Mouse (Mus musculus) midbrain, embryonic 10.5 days (tissue): ENCODE results near the gene Cdk12. TPM values are rescaled to one million over a fixed set of nuclear protein-coding genes. Genes with fewer than 3 reads are reported as not detected.

Source experiments
- DNase-seq: peaks from one replicate; pipeline ENCODE4 v3.0.0-alpha.2; 2017; ENCODE audit warnings: low spot score
- H3K27ac ChIP-seq: fragments of 300-500 bp; sonication (generic); replicated peaks from 2 replicates; pipeline ENCODE4 v1.5.1; 2016; ENCODE audit warnings: mild to moderate bottlenecking
- H3K27me3 ChIP-seq: fragments of 300-500 bp; sonication (generic); 2 replicates; pipeline ENCODE4 v1.6.1; 2016; ENCODE audit warnings: low read depth, mild to moderate bottlenecking; ENCODE audit not compliant: poor library complexity, severe bottlenecking
- H3K36me3 ChIP-seq: fragments of 300-500 bp; sonication (generic); 2 replicates; pipeline ENCODE4 v1.6.1; 2016; ENCODE audit warnings: mild to moderate bottlenecking, moderate library complexity
- H3K4me1 ChIP-seq: fragments of 300-500 bp; sonication (generic); 2 replicates; pipeline ENCODE4 v1.6.1; 2016
- H3K4me3 ChIP-seq: fragments of 300-500 bp; sonication (generic); 2 replicates; pipeline ENCODE4 v1.5.1; 2016; ENCODE audit warnings: mild to moderate bottlenecking, moderate library complexity
- H3K9me3 ChIP-seq: fragments of 300-500 bp; sonication (generic); replicated peaks from 2 replicates; pipeline ENCODE4 v1.6.1; 2016; ENCODE audit warnings: mild to moderate bottlenecking
- WGBS: fragments of 180-500 bp; shearing (Covaris S2); methylation state at CpG from one replicate; pipeline ENCODE4 v1.1.7; 2016; 5-methylcytosine and 5-hydroxymethylcytosine counted together
- polyA plus RNA-seq: library from polyadenylated mRNA; unstranded; fragments of >200 nt; fragmentation: Nextera tagmentation; extraction: Ambion mirVana; gene quantifications from 2 replicates; pipeline ENCODE4 v1.2.1, GENCODE M21; 2016

Cdk12 gene
- polyA plus RNA-seq, 1 experiment from 2014 or later = 12.0 TPM

DNA sequence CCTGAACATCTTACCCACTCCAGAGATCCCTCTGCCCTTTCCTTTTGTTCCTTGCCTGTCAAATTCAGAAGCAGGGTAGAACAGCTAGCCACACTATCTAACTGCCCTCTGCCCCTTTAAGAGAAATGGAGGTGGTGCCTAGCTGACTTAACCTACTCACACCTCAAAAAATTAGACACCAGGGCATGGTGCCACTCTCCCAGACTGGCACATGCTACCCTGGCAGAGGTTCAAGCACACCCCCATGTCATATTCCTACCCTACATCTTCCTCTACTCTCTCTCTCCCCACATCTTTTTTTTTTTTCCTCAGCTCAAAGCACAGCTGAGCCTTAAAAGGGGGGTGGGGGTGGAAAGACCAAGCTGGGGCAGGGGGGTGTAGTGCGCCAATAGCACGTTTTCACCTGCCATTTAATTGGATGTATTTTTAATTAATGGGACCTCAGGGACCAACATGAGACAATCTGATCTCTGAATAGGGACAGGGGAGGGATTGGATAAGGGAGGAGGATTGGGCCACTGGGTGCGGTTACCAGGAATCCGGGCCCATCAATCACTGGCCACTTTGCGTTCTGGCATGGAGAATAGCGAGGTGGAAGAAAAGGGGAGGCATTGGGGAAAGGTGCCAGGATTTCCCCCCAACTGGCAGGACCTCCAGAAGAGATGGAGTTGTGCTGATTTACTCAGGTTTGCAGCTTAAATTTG, 64.0 kb downstream of the Cdk12 start:
- Histone ChIP-seq H3K4me3 (no peak overlapping the region), H3K27ac (no peak overlapping the region), H3K36me3 (peaks cover 75% of the 10 kb centered on the region), H3K27me3 (no peaks in the 10 kb centered on the region), H3K9me3 (no peaks in the 10 kb centered on the region), H3K4me1 (no peaks in the 10 kb centered on the region)
- 88% methylated on average over 6 of the region's 6 CpGs for WGBS
- DNase-seq = no peak

DNA sequence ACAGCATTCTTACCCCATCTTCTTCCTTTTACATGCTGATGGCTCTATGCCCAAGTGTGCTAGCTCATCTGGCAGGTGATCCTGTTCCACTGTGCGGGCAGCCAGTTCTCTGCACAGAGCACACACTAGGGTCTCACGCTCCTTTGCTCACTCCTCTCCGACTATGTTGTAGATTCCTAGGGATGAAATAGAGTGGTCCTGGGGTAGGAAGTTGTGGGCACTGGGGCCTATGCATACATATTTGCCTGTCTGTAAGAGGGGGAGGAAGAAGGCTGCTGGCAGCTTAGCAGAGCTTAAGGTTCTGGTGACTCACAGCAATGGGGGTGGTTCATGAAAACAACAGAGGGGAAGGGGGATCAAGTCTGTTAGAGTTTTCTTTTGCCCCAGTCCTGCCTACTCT, 67.2 kb downstream of the Cdk12 start:
- H3K36me3 ChIP-seq = peaks cover 90% of the 10 kb centered on the region
- H3K27ac ChIP-seq = no peak overlapping the region
- H3K4me1 ChIP-seq = no peaks in the 10 kb centered on the region
- no peaks in the 10 kb centered on the region for H3K9me3 ChIP-seq
- H3K4me3 ChIP-seq = no peak overlapping the region
- H3K27me3 ChIP-seq = no peaks in the 10 kb centered on the region
- DNase-seq = no peak
- 90% methylated on average over 3 of the region's 3 CpGs for WGBS

DNA sequence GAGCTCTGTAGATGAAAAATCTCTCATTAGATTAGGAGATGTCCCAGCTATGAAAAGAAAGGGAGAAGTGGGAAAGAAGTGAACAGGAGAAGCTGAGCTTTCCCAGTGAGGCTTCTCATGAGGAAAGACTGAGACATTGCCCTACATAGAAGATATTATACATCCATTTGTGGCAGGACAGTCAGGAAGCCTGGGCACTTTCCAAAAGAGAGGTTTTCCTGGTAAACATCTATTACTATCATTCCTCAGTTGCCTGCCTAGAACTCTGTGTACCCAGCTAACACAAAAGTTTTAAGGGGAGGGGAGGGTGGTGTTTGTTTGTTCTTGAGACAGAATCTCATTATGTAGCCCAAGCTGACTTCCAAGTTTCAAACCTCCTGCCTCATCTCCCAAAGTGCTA, 67.6 kb downstream of the Cdk12 start:
- no peak for DNase-seq
- no peaks in the 10 kb centered on the region for H3K27me3 ChIP-seq
- no peaks in the 10 kb centered on the region for H3K9me3 ChIP-seq
- no peak overlapping the region for H3K27ac ChIP-seq
- no peak overlapping the region for H3K4me3 ChIP-seq
- no peaks in the 10 kb centered on the region for H3K4me1 ChIP-seq
- peaks cover 93% of the 10 kb centered on the region for H3K36me3 ChIP-seq

DNA sequence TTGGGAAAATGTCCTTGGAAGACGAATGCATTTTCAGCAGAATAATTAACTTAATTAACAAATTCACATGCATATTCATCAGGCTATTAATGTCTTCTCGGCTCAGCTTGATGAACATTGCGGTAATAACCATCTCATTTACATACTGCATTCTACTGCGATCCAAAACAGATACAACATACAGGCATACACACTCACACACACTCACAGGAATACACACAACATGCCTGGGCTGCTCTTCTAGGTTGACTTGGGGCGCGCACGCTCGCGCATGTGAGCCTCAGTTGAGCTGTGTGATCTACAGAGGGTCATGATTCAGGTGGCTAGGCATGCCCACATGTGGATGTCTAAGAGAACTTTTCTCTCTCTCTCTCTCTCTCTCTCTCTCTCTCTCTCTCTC, 80.9 kb downstream of the Cdk12 start:
- peaks cover 6% of the 10 kb centered on the region; the same call in 1 of the 2 replicates for H3K27me3 ChIP-seq
- H3K4me3 ChIP-seq = peak overlapping the region; percentile 38; the same call in 1 of the 2 replicates
- no peak overlapping the region for H3K27ac ChIP-seq
- WGBS = 34% methylated on average over 9 of the region's 9 CpGs
- H3K36me3 ChIP-seq = peaks cover 22% of the 10 kb centered on the region
- peaks cover 18% of the 10 kb centered on the region for H3K4me1 ChIP-seq
- DNase-seq = no peak
- no peaks in the 10 kb centered on the region for H3K9me3 ChIP-seq

DNA sequence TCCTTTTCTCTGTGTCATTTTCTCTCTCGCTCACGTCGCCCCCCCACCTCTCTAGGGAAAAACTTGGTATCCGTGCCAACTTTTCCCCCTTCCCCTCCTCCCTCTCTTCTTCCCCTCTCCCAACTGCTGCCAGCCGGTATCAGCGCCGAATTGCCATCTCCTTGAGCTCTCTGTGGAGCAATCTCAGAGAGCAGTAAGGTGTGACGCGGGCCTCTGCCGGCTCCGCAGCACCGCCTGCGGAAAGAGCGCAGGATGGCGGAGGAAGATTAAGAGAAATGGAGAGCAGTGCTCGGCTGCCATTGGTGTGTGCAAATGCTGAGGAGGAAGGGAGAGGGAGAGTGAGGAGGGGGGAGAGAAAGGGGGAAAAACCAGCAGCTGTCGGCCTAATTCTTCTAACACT, 81.4 kb downstream of the Cdk12 start:
- H3K27me3 ChIP-seq = peaks cover 11% of the 10 kb centered on the region; the same call in 1 of the 2 replicates
- H3K27ac ChIP-seq = no peak overlapping the region
- peak overlapping the region; percentile 38 for H3K4me3 ChIP-seq
- DNase-seq = no peak
- no peaks in the 10 kb centered on the region for H3K9me3 ChIP-seq
- H3K4me1 ChIP-seq = peaks cover 18% of the 10 kb centered on the region
- H3K36me3 ChIP-seq = peaks cover 17% of the 10 kb centered on the region
- WGBS = 3% methylated on average over 15 of the region's 17 CpGs

DNA sequence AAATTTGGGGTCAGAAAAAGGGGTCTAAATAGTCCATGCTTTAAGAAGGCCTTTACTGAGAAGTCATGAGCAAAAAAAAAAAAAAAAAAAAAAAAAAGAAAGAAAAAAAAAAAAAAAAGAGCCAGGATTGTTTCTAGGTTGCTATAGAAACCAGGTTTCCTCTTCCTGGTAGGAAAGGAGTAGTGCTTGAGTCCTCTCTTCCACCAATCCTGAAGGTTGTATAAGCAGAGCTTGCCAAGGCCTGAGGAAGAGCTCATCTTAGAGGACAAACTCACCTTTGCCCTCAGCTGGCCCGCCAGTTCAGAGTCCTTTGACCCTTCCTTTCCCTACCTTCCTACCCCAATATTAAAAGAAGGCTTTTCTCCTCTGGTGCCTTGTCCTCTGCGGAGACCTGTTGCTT, 82.5 kb downstream of the Cdk12 start:
- Histone ChIP-seq H3K27ac (no peak overlapping the region), H3K4me3 (no peak overlapping the region), H3K27me3 (peaks cover 18% of the 10 kb centered on the region), H3K36me3 (peaks cover 9% of the 10 kb centered on the region; the same call in 1 of the 2 replicates), H3K9me3 (no peaks in the 10 kb centered on the region), H3K4me1 (peaks cover 21% of the 10 kb centered on the region)
- no peak for DNase-seq
- WGBS = 48% methylated on average over 2 of the region's 2 CpGs

DNA sequence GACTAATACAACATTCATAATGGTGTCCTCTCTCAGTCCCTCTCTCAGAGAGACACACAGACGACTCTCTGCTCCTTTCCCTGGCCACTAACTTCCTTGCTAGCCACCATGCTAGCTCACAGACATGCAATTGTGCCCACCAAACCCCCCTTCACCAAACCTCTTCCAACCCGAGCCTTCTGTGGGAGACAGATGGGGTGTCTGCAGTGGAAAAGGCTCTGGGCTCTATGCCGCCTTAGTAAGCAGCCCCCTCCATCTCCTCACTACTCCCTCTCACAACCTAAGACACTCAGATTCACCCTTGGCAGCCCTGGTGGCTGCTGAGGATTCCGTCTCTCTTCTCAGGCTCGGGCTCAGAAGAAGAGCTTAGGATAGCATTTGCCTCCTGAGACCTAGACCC, 84.7 kb downstream of the Cdk12 start:
- DNase-seq = no peak
- H3K9me3 ChIP-seq = no peaks in the 10 kb centered on the region
- WGBS = 55% methylated on average over 5 of the region's 5 CpGs
- no peak overlapping the region for H3K4me3 ChIP-seq
- no peak overlapping the region for H3K27ac ChIP-seq
- peaks cover 25% of the 10 kb centered on the region for H3K27me3 ChIP-seq
- no peaks in the 10 kb centered on the region for H3K36me3 ChIP-seq
- H3K4me1 ChIP-seq = peaks cover 21% of the 10 kb centered on the region

DNA sequence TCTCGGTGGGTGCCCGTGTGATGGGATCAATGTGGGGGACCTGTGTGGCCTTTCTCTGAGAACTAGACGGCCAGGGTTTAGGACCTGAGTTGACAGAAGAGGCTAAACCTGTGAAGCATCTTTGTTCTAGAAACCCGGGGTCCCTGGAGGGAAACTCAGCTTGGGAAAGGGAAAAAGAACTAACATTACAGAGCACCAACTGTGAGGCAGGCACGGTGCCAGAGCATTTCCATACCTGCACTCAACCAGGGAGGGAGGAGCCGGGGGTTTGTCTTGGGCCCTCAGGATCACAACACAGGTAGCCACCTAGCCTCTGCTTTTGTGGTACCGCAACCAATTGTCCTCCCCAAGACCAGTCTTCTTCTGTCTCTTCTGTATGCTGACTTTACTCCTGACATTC, 85.1 kb downstream of the Cdk12 start:
- Histone ChIP-seq H3K27ac (no peak overlapping the region), H3K36me3 (no peaks in the 10 kb centered on the region), H3K4me3 (no peak overlapping the region), H3K9me3 (no peaks in the 10 kb centered on the region), H3K4me1 (peaks cover 21% of the 10 kb centered on the region), H3K27me3 (peaks cover 25% of the 10 kb centered on the region)
- 62% methylated on average over 7 of the region's 7 CpGs for WGBS
- DNase-seq = no peak

DNA sequence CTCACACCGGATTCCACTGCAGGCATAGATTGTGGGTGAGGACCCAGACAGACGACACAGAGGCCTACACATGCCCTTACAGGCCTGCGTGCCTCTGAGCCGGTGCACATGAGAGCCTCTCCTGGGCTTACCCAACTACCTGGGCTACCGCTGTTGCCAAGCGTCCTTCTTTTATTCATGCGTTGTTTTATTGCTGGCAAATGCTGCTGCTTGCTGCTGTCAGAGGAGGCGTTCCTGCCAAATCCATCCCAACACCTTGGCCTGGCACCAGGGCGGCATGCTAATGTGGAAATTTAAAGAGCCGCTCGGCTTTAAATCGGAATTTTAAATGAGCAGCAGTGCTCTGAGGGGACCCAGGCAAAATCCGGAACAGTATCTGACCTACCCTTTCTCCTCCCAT, 87.0 kb downstream of the Cdk12 start:
- Histone ChIP-seq H3K9me3 (no peaks in the 10 kb centered on the region), H3K4me3 (no peak overlapping the region), H3K36me3 (no peaks in the 10 kb centered on the region), H3K27ac (no peak overlapping the region), H3K4me1 (peaks cover 19% of the 10 kb centered on the region), H3K27me3 (peaks cover 39% of the 10 kb centered on the region)
- DNase-seq = no peak
- WGBS = 60% methylated on average over 13 of the region's 13 CpGs

DNA sequence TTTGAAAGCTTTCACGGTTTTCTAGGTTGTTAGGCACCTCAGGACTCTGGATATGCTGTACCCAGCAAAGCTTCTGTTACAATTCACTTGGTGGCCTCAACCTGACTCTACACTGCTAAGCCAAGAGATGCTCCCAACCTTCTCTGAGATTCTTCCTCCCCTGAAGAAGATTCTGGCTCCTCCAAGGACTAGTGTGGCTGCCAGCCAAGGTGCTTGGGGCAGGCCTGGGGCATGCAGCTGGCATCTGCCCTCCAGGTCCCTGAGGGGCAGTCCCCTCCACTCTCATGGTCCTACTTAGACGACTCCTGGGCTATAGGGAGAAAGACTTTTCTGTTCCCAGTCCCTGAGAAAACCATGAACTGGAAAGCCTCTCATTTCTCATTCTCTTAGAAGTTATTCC, 88.0 kb downstream of the Cdk12 start:
- 79% methylated on average over 2 of the region's 2 CpGs for WGBS
- Histone ChIP-seq H3K36me3 (no peaks in the 10 kb centered on the region), H3K27ac (no peak overlapping the region), H3K9me3 (no peaks in the 10 kb centered on the region), H3K4me1 (peaks cover 24% of the 10 kb centered on the region), H3K4me3 (no peak overlapping the region), H3K27me3 (peaks cover 47% of the 10 kb centered on the region)
- no peak for DNase-seq

DNA sequence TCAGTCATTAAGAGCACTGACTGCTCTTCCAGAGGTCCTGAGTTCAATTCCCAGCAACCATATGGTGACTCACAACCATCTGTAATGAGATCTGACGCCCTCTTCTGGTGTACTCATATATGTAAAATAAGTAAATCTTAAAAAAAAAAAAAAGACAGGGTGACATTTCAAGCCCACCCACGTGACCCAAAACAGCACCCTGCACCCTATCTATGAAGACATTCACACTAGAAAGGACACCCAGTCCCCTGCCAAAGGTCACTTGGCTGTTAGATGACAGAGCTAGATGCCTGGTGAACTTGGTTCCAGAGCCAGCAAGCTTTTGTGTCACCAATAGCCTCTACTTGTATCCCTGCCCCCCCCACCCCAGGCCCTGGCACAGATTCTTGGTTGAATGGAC, 90.2 kb downstream of the Cdk12 start:
- WGBS = 53% methylated on average over 2 of the region's 2 CpGs
- Histone ChIP-seq H3K4me3 (no peak overlapping the region), H3K27ac (no peak overlapping the region), H3K9me3 (no peaks in the 10 kb centered on the region), H3K4me1 (peaks cover 45% of the 10 kb centered on the region), H3K36me3 (no peaks in the 10 kb centered on the region), H3K27me3 (peaks cover 69% of the 10 kb centered on the region)
- DNase-seq = no peak

DNA sequence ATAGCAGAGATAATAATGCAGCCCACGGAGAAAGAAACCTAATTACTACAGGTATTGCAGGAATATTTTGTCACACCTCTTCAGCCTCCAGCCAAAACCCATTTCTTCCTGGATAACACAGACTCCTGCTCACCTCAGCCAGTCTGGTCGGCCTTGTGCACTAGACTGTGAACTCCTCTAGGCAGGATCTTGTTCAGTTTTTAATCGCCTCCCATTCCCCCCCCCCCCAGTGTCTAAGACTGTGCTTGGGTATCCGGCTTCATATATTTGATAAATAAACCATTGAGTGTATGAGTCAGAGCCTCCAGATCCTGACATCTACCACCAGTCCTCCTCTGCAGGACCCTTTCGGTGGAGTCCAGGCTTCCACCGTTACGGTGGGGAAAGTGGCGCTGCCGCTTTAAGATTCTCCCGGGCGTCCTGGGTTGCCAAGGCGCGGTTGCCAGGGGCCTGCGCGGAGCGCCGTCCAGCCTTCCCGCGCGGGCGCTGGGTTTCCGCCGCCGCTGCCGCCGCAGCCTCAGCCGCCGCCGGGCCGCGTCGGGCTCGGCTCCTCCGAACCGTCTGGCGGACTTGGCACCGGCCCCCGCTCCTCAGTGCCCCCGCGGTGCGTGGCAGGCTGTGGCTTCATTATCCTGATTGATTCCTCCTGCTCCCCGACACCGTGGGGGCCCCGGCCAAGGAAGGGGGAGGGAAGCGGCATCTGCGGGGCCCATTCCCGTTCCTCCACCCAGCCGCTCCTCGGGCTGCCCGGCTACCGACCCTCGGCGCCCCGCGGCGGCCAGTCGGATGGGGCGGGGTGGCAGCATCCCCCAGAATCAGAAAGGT, 91.5 kb downstream of the Cdk12 start:
- WGBS = 2% methylated on average over 58 of the region's 58 CpGs

DNA sequence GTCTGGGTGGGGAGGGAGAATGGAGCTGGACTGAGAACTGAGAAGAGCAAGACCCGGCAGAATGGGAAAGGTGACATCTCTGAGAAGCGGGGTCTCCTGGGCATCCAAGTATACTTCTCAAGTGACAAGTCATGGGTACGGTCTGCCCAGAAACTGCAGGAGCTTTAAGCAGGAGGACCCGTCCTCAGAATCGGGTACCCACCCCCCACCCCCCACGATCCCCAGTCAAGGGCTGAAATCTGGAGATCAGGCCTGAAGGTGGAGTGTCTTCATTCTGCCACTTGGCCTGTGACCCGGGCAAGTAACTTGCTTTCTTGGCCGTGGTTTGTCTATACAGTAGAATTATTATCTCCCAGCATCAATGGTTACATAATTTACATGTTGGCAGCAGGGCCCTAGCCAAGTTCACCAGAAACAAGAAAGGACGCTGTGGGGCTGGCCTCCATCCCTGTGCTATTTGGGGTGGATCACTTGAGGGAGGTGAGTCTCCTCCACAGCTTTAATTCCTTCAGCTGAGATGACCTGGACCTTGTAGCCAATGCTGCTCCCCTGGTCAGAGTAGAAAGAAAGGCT, 92.2 kb downstream of the Cdk12 start:
- Histone ChIP-seq H3K4me1 (peaks cover 59% of the 10 kb centered on the region), H3K36me3 (no peaks in the 10 kb centered on the region), H3K27me3 (peaks cover 78% of the 10 kb centered on the region), H3K9me3 (no peaks in the 10 kb centered on the region), H3K27ac (peak overlapping the region; percentile 85), H3K4me3 (peak overlapping the region; percentile 72)
- 5% methylated on average over 9 of the region's 9 CpGs for WGBS
- peak; percentile 24 for DNase-seq

More for the DNA sequence above, 91.5 kb downstream of the Cdk12 start:
- no peaks in the 10 kb centered on the region for H3K9me3 ChIP-seq
- H3K36me3 ChIP-seq = no peaks in the 10 kb centered on the region
- peaks cover 58% of the 10 kb centered on the region for H3K4me1 ChIP-seq
- H3K27ac ChIP-seq = peak overlapping the region; percentile 85
- peaks cover 75% of the 10 kb centered on the region for H3K27me3 ChIP-seq
- peak; percentile 84 for DNase-seq
- H3K4me3 ChIP-seq = peak overlapping the region; percentile 72
